Mouse (Mus musculus) bone marrow macrophage, adult 2 months (primary cell): ENCODE data around the gene Dach1. TPM values are rescaled to one million over a fixed set of nuclear protein-coding genes. Genes with fewer than 3 reads are reported as not detected.

Experiments
- H3K27ac ChIP-seq: 2 replicates; pipeline ENCODE4 v1.5.1; 2012; ENCODE audit warnings: low read depth, low read length; ENCODE audit not compliant: insufficient read depth
- H3K4me1 ChIP-seq: 2 replicates; pipeline ENCODE4 v1.6.1; 2012; ENCODE audit warnings: low read length; ENCODE audit not compliant: control insufficient read depth, insufficient read depth
- H3K4me3 ChIP-seq: 2 replicates; pipeline ENCODE4 v1.5.1; 2012; ENCODE audit warnings: mild to moderate bottlenecking, low read length, moderate library complexity; ENCODE audit not compliant: insufficient read depth
- CTCF ChIP-seq: IDR thresholded peaks from 2 replicates; pipeline ENCODE4 v1.5.1; 2012; ENCODE audit warnings: low read depth, mild to moderate bottlenecking, low read length, moderate library complexity
- POLR2A ChIP-seq: IDR thresholded peaks from 2 replicates; pipeline ENCODE4 v1.6.1; 2012; ENCODE audit warnings: mild to moderate bottlenecking, low read depth, low read length, borderline replicate concordance
- polyA plus RNA-seq: library from polyadenylated mRNA; stranded (reverse); fragments of >200 nt; gene quantifications from 2 replicates; pipeline ENCODE4 v1.2.4, GENCODE M21; 2012; ENCODE audit not compliant: missing spikeins, insufficient read depth, insufficient read length

The Dach1 gene
- polyA plus RNA-seq, 1 experiment: not detected

- Histone ChIP-seq H3K4me1 (no peaks in the 10 kb centered on the region), H3K27ac (no peak overlapping the region), H3K4me3 (no peak overlapping the region)
- no peak for TF ChIP-seq CTCF
- no peak for TF ChIP-seq POLR2A
Observed at GRCm38 (mm10) chr14:98166318-98166976, 3.1 kb downstream of the Dach1 start.

- no peak for TF ChIP-seq CTCF
- no peak for TF ChIP-seq POLR2A
- no peaks in the 10 kb centered on the region for H3K4me1 ChIP-seq
- no peak overlapping the region for H3K4me3 ChIP-seq
- no peak overlapping the region for H3K27ac ChIP-seq
Observed at GRCm38 (mm10) chr14:98156753-98157152, 12.8 kb downstream of the Dach1 start.

- H3K4me1 ChIP-seq: no peaks in the 10 kb centered on the region
Observed at GRCm38 (mm10) chr14:98155725-98156392, 13.7 kb downstream of the Dach1 start.

GRCm38 (mm10) chr14:98154832-98155422 lies 14.6 kb downstream of the Dach1 start:
- TF ChIP-seq CTCF (no peak), POLR2A (no peak)
- H3K4me1 ChIP-seq: no peaks in the 10 kb centered on the region
- H3K4me3 ChIP-seq: no peak overlapping the region
- no peak overlapping the region for H3K27ac ChIP-seq

More at GRCm38 (mm10) chr14:98155725-98156392, 13.7 kb downstream of the Dach1 start:
- H3K4me3 ChIP-seq: no peak overlapping the region
- no peak overlapping the region for H3K27ac ChIP-seq
- TF ChIP-seq CTCF (no peak), POLR2A (no peak)

GRCm38 (mm10) chr14:98141758-98142157 lies 27.8 kb downstream of the Dach1 start:
- no peak overlapping the region for H3K4me3 ChIP-seq
- no peak for TF ChIP-seq POLR2A
- TF ChIP-seq CTCF: no peak
- no peaks in the 10 kb centered on the region for H3K4me1 ChIP-seq
- no peak overlapping the region for H3K27ac ChIP-seq

GRCm38 (mm10) chr14:98138873-98139665 lies 30.5 kb downstream of the Dach1 start:
- H3K27ac ChIP-seq: no peak overlapping the region
- no peaks in the 10 kb centered on the region for H3K4me1 ChIP-seq
- H3K4me3 ChIP-seq: no peak overlapping the region
- TF ChIP-seq CTCF (no peak), POLR2A (no peak)

GRCm38 (mm10) chr14:98134546-98134945 lies 35.0 kb downstream of the Dach1 start:
- no peak for TF ChIP-seq POLR2A
- TF ChIP-seq CTCF: no peak
- Histone ChIP-seq H3K4me3 (no peak overlapping the region), H3K27ac (no peak overlapping the region), H3K4me1 (no peaks in the 10 kb centered on the region)

- TF ChIP-seq POLR2A: no peak
- TF ChIP-seq CTCF: no peak
- no peak overlapping the region for H3K4me3 ChIP-seq
Observed at GRCm38 (mm10) chr14:98123032-98123431, 46.5 kb downstream of the Dach1 start.

GRCm38 (mm10) chr14:98116627-98117026 lies 52.9 kb downstream of the Dach1 start:
- Histone ChIP-seq H3K27ac (no peak overlapping the region), H3K4me3 (no peak overlapping the region), H3K4me1 (no peaks in the 10 kb centered on the region)
- TF ChIP-seq POLR2A (no peak), CTCF (no peak)

More at GRCm38 (mm10) chr14:98123032-98123431, 46.5 kb downstream of the Dach1 start:
- Histone ChIP-seq H3K4me1 (no peaks in the 10 kb centered on the region), H3K27ac (no peak overlapping the region)
